Mouse (Mus musculus) T-helper 2 cell (primary cell): ENCODE data around the gene Grk3.

ENCODE experiments used
- in situ Hi-C: fragments of 300-600 bp; cut with MboI, MseI; formaldehyde crosslinking; loops from one replicate; pipeline ENCODE4 v1.15.1; 2025; ENCODE audit warnings: high pct_unique_total_duplicates

The Grk3 gene

DNA sequence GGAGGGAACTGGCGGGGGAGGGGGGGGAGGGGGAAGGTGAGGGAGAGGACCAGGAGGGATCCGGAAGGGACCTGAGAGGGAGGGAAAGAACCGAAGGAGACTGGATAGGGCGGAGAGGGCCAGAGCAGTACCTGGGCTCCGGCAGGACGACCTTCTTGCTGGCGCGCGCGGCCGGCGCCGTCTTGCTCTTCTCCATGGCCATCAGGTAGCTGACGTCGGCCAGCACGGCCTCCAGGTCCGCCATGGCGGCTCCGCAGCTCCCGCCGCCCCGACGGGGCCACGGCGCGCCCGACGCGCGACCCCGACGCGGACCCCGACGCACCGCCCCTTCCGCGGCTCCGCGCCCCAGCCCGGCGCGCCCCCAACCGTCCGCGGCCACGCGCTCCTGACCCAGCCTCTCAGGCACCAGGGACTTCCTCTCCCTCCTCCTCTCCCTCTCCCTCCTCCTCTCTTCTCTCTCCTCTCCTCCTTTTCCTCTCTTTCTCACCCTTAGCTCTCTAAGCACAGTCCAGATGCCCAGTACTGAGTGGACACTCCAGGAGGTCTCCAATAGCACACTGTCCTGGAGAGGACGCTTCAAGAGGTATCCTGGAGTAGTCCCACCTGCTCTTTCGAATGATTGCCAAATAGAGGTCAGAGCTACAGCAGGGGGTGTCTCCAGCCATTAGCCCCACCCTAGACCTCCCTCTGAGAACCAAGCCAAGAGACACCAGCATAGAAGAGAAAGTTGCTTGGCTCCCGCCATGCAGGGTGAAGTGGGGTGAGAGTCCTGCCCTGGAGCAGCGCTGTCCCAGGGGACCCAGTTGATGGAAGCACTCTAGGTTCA is at the start of gene Grk3:
Gene Grk3 (minus strand): TSS at position 556 of the 826 bp plus-strand sequence.
- in situ Hi-C loops = no loop called here

DNA sequence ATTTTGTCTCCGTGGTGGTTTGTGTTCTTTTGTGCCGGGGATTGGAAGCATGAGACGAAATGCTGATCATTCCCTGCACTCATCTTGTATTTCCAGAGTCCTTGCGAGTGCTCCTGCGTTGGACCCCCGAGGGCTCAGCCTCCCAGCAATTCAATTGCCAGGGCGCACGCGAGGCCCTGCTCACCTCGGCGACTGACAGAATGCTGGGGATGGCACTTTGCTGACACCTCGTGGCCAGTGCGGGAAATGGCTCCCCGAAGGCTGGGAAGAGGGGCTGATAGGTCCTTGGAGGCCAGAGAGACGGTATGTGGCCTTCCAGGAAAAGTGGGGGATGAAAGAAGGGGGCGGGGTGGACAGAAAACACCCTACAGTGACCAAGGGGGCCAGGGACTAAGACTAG is 38.7 kb upstream of the Grk3 start:
- in situ Hi-C loops = loop anchor here (5.0 kb wide), 1 partner anchor 177 kb away; no protein-coding TSS in a partner anchor

DNA sequence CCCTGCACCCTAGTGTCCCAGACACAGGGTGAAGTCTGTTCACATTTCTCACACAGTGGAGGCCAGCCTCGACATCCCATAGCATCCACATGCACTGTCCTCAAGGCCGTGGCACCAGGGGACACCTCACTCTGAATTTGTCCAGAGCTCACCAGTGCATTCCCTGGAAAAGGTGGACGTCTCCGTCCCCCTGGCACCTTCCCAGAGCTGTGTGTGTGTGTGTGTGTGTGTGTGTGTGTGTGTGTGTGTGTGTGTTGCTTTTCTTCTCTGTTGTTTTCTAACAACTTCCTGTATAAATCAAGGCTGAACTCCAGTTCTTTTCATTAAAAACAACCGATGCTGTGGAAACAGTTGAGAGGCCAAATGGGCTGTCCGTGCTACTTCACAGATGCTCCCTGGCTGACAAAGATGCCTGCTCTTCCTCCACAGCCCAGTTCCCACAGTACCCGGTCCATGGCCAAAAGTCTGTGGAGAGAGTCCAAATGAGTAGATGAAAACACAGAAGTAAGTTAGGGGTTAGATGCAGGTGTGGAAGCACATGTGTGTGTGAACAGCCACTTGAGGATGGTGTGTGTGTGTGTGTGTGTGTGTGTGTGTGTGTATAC is 35.1 kb upstream of the Grk3 start:
- in situ Hi-C loops = loop anchor here (5.0 kb wide), 1 partner anchor 173 kb away; no protein-coding TSS in a partner anchor

DNA sequence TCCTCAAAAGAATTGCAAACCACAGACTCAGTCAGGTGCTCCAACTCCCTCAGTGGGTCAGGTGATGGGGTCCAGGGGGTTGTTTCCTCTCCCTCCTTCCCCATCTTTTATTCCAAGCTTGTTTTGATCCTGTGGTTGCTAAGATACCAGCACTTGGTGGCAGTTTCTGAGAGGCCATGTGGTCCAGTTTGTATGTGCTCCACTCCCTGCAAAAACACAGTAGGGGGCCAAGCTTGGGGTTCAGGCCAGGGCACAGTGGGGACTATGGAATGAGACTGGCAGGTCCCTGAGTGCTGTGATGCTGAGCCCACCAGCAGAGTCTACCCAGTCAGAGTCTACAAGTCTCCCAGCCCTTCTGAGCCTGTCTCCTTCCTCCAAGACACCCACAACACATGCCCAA is 34.3 kb upstream of the Grk3 start:
- in situ Hi-C loops = loop anchor here (5.0 kb wide), 1 partner anchor 173 kb away; no protein-coding TSS in a partner anchor

DNA sequence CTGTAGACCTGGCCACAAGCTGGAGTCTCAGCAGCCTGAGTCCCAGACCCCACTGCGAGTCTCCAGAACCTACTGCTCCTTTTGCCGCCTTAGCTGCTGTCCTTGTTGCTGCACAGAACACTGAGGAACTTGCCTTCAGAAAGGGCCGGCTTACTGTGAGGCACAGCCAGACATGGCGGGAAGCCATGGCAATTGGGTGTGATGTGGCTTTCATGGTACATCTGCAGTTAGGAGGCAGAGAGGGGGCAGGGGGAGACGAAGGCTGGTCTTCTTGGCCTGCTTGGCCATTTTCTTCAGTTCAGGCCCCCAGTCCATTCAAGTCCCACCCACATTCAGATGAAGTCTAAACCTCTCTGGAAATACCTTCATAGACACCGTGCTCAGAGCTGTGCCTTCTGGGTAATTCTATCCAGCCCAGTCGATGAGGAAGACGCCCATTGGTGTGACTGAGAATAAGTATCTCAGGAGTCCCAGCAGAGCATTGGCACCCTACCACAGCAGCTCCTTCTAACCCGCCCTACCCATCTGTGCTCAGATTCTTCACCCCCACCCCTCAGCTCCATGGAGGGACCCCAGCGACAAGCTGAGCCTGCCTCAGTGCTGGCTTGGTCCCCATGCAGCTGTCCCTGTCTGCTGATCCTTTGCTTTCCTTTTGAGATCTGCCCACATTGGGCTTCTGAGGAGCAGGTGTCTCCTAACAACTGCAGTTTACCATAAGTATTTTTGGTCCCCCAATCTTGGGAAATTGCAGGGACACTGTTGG is 30.1 kb upstream of the Grk3 start:
- in situ Hi-C loops = no loop called here

DNA sequence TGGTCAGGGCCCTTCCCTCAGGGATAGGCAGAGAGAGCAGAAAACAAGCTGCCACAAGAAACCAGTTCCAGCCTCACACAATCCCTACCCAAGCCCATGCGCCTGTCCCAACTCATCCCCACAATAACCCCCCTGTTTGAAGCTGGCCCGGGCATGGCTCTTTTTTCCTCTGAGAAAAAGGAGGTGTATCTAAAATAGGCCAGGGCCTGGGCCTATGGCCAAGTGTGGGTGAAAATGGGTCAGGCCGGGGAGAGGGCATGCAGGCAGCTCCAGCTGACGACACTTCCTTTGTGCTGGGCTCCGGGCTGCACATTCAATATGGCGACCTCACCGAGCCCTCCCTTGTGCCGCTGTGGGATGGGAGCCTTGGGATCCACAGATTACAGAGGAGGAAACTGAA is 27.9 kb upstream of the Grk3 start:
- in situ Hi-C loops = no loop called here

DNA sequence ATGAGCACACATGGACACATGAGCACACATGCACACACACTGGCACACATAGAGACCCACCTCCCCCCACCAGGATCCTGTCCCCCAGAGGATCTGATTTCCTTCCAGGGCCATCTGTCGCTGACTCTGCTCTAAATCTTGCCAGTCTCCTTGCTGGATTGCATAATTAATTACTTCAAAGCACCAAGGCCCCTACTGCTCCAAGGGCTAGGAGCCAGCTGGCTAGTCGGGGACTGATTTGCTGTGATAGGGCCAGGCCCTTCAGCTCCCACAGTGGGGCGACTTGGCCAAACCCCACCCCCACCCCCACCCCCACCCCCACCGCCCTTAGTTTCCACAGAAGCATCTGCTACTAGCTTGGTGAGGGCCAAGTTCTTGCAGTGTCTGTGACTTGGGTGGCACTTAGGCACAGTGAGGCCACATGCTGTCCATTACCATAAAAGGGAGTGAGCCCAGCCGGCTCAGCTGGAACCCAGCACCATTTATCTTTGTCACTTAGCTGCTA is 26.0 kb upstream of the Grk3 start:
- in situ Hi-C loops = no loop called here

DNA sequence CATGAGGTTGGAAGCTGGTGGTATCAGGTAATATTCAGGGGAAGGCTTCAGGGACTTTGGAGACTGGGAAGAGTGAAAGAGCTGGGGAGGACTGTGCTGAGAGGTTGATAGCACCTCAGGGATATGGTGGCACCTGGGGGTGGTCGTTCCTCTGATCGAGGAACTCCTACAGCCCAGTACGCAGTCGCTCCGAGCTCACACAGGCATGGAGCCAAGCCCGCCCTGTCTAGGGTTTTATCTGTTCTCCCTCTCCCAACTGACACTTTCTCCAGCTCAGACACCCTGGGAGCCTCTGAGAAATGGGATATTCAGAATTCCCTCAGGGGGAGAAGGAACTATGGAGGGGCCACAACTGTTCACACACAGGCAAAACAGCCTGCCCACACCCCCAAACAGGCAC is 25.2 kb upstream of the Grk3 start:
- in situ Hi-C loops = no loop called here

DNA sequence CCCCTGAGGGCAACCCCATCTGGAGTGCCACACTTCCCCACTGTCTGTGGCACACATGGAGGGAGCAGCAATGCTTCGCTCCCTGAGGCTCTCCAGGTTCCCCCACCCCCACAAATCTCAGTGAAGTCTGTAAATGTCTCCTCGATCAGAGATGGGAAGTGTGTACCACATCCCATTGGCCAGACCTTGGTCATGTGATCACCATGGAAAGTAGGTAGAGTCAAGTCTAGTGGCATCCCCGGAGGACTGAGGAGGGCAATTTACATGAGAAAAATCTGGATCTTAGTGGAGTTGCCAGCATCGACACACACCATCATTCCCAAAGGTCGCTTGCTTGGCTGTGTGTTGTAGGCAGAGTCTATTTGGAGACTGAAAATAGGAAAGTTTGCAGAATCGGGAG is 23.0 kb upstream of the Grk3 start:
- in situ Hi-C loops = no loop called here

DNA sequence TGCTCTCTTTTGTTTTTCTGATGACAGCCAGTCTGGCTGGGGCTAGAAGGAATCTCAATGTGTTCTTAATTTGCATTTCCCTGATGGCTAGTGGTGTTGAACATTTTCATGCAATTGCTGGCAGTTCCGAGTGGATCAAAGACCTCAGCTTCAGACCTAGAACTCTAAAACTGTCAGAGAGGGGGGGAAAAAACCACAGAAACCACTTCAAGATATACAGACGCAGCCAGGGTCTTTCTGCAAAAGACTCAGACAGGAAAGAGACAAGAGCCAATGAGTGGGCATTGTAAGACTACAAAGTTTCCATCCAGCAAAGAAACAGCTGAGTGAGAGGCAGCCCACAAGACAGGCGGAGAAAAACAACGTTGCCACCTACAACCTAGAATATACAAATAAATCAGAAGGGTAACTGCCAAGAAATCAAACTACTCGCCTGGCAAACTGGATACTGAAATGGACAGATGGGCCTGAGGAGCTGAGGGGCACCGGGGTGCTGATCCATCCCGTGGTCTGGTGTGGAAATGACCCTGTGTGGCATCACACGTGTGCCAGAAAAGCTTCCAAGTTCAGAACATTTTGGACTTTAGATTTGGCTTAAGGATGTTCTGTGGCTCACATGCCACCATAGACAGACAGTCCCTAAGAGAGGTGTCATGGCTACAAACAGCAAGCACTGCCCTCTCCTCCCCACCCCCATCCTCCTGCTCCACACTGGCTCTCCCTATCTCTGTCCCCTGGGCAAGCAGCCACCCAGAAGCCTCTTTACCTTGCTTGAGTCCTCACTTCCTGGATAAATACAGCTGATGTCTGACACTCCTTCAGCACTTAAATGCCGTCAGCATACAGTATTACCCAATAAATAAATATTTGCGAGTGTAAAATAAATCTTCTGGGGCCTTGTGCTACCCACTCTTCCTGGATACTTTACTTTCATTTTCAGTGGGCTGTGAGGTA is 19.8 kb upstream of the Grk3 start:
- in situ Hi-C loops = no loop called here

DNA sequence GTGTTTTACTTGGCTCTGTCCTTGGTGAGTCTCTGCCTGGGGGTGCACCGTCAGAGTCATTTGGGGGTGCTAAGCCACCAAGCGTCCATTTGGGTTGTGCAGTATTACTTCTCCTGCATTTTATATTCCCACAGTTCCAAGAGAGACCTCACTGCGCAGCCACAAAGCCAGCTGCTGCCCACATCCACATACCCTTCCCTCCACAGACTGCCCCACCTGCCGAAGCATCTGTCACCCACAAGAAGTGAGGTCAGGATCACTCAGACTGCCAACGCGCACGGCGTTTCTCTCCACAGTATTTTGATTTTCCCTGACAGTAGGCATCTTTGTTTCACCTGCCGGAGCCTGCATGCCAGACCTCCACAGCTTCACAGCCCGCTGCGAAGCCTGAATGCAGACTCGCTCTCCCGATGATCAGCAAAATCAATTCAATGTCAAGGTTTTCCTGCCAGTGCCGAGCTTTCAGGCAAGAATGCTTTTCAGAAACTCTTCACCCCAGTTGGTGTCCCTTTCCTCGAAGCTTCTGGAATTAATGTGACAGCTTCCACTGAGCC is 15.7 kb upstream of the Grk3 start:
- in situ Hi-C loops = no loop called here

DNA sequence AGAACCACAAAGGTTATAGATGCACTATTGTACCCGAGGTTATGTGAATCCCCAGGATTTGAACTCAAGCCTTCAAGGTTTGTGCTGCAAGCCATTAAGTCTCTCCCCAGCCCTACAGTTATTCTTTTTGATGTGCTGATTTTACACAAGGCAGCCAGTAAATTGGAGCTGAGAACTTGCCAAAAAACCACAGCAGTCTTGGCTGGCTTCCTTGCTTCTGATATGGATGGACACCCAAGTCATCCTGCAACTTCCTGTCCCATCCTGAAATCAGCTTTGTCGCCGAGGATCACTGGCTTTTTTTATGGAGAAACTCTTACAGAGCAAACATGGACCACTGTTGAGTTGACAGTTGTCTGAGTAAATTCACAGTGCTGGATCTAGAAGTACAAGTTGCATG is 14.5 kb upstream of the Grk3 start:
- in situ Hi-C loops = no loop called here

DNA sequence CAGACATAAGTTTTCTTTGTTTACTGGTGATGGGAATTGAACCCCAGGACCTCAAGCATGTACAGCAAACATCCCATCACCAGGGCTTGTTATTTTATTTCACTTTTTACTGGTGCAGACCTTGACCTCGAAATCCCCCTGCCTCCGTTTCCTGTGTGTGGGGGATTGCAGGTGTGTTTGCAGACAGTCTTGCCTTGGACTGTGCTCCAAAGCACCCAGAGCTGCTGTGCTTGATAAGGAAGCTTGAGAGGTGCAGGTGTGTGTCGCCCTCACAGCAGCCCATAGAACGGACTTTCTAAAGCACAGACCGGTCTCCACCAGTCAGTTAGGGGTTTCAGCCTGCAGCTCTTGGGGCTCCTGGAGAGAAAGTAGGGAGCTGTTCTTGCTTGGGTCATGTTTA is 11.1 kb upstream of the Grk3 start:
- in situ Hi-C loops = no loop called here

DNA sequence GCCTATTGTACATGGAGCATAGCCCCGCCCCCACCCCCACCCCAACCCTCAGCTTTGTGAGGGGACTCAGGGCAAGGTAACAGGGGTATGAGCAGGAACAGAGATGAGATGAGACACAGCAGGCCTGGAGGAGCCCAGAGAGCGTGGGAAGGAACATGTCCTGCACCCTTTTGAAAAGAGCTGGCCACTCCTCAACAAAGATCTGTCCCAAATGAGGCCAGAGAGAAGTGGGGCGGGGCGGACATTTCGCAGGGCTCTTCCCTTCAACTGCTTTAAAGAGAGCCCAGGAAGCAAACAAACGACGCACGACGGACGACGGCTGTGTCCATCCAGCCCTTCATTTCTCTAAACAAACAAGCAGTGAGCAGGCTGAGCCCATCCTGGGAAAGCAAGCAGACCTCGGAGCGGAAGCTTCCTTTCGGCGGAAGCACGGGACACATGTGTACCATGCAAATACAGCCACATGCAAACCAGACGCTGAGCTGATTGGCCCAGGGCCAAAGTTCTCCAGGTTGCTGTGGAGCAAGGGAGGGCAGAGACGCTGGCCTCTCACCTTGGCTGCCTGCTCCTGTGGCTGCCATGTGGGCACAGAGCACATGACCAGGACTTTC is 8.7 kb upstream of the Grk3 start:
- in situ Hi-C loops = no loop called here

DNA sequence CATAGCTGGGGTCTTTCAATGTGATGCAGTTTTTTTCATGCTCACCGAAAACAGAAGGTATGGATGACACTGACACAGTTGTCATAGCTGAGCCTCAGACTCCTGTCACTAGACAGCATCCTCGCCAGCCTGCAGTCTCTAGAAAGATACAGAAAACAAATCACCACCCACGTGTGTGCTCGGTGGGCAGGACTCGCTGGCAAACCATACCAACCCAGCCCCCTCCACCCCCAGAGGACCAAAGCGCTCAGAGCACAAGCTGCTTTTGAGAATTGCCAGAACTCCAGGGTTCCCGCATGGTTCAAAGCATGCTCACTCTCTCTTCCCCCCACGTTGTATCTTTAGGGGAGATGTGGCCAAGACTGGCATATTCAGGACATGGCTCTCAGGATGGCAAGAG is 2.6 kb upstream of the Grk3 start:
- in situ Hi-C loops = no loop called here

DNA sequence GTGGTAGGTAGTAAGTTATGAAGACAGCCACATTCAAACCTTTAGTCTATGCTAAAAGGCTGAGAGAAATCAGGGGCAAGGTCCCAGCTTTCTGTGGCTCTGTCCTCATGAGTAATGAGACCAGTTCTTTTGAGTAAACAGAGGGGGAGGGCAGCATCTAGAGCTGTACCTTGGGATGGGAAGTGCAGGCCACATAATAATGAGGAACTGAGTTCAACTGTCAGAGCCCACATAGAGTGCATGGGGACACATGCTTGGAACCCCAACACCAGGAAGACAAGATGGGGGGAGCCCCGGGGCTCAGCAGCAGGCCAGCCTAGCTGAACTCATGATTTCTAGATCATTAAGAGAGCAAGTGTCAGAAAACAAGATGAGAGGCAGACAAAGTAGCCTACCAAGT is 1.4 kb upstream of the Grk3 start:
- in situ Hi-C loops = no loop called here

DNA sequence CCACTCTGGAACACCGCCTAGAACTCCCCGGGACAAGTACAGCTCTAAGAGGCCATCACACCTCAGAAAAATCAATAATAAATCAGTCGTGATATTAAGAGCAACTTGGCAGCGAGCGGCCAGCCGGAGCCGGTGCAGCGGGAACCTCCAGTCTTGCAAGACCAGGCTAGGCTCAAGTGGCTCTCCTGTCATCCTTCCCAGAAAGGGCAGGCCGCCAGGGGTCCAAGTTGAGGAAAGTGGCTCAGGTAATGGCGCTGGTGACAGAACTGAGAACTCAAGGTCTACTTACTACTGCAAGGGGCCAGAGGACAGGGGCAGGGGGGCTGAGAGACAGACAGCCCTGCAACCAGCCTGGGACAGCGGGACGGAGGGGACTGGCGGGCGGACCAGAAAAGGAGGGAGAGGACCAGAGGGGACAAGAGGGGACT is 769 bp downstream of the Grk3 start:
- in situ Hi-C loops = no loop called here

DNA sequence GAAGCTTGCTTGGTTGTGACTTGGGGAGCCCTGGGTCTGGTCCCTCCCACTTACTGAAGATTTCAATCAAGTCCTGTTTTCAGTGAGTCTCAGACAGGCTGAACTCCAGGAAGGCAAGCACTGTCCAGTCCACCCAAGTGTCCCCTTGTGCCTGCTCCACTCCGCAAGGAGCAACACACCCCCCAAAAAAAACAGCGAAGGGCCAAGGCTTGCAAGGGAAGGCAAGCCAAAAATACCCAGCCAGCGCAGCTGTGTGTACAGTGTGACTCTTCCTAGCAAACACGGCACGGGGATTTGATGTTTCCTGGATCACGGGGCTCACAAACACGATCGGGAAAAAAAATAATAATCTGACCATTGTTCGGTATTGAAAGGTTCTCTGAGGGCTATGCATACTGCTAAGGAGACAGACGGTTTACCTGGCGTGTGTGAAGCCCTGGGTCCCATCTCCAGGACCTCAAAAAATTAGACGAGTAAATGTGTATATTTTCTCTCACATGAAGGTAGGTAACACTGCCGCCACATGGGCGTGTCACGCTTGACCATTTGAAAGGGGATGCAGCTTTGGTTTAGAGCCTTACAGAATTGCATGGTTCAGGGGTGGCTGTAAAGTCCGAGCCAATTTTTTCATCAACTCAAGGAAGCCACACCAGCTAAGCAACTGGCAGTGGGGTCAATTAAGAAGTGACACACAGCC is 1.3 kb downstream of the Grk3 start:
- in situ Hi-C loops = no loop called here

DNA sequence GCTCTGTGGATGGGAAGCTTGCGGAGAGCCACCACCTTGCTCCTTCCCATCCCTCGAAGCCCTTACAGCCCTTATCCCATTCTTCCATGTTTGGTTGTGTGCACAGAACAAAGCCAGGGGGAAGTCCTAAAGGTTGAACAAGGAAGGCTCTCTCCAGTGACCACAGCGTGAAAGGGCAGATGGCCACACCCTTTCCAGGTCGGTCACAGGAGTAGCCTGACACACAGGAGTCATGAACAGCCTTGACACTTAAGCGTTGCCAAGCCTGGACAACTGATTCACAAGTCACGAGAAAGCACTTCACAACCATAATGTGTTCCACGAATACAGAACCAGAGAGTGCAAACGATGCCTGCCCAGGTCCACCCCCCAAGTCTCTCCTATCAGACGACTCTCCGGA is 3.7 kb downstream of the Grk3 start:
- in situ Hi-C loops = no loop called here
